Mouse (Mus musculus) forebrain, postnatal 0 days (tissue): Measurements from ENCODE around the gene Myo1f. TPM values are rescaled to one million over a fixed set of nuclear protein-coding genes. Genes with fewer than 3 reads are reported as not detected.
A peak's percentile ranks its signal among the peaks of the same experiment; 100 is the strongest.
"Not testable (repeated sequence)": the region's sequence is repeated elsewhere in the genome, so short reads cannot be mapped to it uniquely, and the experiment has no call there.

ENCODE experiments used
- ATAC-seq: fragments of 200-750 bp; cut with Nextera tagmentation; 2 replicates; pipeline ENCODE4 v1.8.0; 2017; ENCODE audit warnings: mild to moderate bottlenecking, moderate library complexity
- DNase-seq: peaks from one replicate; pipeline ENCODE4 v3.0.0-alpha.2; 2015
- H3K27ac ChIP-seq: fragments of 300-500 bp; sonication (generic); 2 replicates; pipeline ENCODE4 v1.5.1; 2014; ENCODE audit warnings: low read depth, mild to moderate bottlenecking, antibody characterized with exemption, low read length, moderate library complexity, mixed read lengths
- H3K27me3 ChIP-seq: fragments of 300-500 bp; sonication (generic); 2 replicates; pipeline ENCODE4 v1.6.1; 2014; ENCODE audit warnings: mild to moderate bottlenecking, low read length, mixed read lengths; ENCODE audit not compliant: insufficient read depth
- H3K36me3 ChIP-seq: fragments of 300-500 bp; sonication (generic); 2 replicates; pipeline ENCODE4 v1.6.1; 2014; ENCODE audit warnings: mild to moderate bottlenecking, moderate library complexity; ENCODE audit not compliant: insufficient read depth
- H3K4me1 ChIP-seq: fragments of 300-500 bp; sonication (generic); 2 replicates; pipeline ENCODE4 v1.6.1; 2014; ENCODE audit warnings: antibody characterized with exemption; ENCODE audit not compliant: insufficient read depth
- H3K4me2 ChIP-seq: fragments of 300-500 bp; sonication (generic); 2 replicates; pipeline ENCODE4 v1.6.1; 2014; ENCODE audit warnings: low read depth, mild to moderate bottlenecking, moderate library complexity
- H3K4me3 ChIP-seq: fragments of 300-500 bp; sonication (generic); 2 replicates; pipeline ENCODE4 v1.5.1; 2014; ENCODE audit warnings: low read depth, low read length, mixed read lengths
- H3K9ac ChIP-seq: fragments of 300-500 bp; sonication (generic); 2 replicates; pipeline ENCODE4 v1.6.1; 2014; ENCODE audit warnings: mild to moderate bottlenecking
- H3K9me3 ChIP-seq: fragments of 300-500 bp; sonication (generic); 2 replicates; pipeline ENCODE4 v1.6.1; 2016; ENCODE audit warnings: low read length
- CTCF ChIP-seq: sonication (generic); IDR thresholded peaks from 2 replicates; pipeline ENCODE4 v1.5.1; 2016; ENCODE audit warnings: antibody characterized with exemption, control low read depth, low read depth
- WGBS: fragments of 180-500 bp; shearing (Covaris S2); extraction: QIAGEN DNeasy Blood & Tissue Kit; methylation state at CpG from one replicate; pipeline ENCODE4 v1.1.7; 2014; 5-methylcytosine and 5-hydroxymethylcytosine counted together
- polyA plus RNA-seq: library from polyadenylated mRNA; unstranded; fragments of >200 nt; fragmentation: Nextera tagmentation; extraction: Ambion mirVana; gene quantifications from 2 replicates; pipeline ENCODE4 v1.2.1, GENCODE M21; 2015
- total RNA-seq: library from RNA; depleted of rRNA; stranded (reverse); fragments of >200 nt; gene quantifications from 2 replicates; pipeline ENCODE4 v1.2.3, GENCODE M21; 2014

The Myo1f gene
- total and polyA plus RNA-seq, 2 experiments from 2014 or later = 1.5 to 2.0 TPM

DNA sequence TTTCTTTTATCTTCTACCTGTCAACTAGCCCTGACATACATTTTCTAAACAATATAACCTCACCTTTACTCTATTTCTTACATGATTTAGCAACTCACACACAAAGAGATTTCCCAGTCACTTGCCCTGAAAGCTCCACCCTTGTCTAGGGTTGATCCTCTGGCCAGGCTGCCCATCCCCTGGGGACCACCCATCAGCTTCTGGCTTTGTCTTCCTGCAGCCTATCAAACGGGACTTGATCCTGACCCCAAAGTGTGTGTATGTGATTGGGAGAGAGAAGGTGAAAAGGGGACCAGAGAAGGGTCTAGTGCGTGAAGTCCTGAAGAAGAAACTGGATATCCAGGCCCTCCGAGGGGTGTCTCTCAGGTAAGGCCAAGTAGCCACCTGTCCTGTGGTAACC lies 45.3 kb downstream of the Myo1f start:
- 80% methylated on average over 3 of the region's 3 CpGs for WGBS
- H3K9me3 ChIP-seq = no peaks in the 10 kb centered on the region
- no peaks in the 10 kb centered on the region for H3K4me1 ChIP-seq
- H3K9ac ChIP-seq = no peak overlapping the region
- H3K27ac ChIP-seq = no peak overlapping the region
- TF ChIP-seq CTCF = no peak
- no peak overlapping the region for H3K4me2 ChIP-seq
- no peak for ATAC-seq
- H3K27me3 ChIP-seq = no peaks in the 10 kb centered on the region
- H3K4me3 ChIP-seq = no peak overlapping the region
- no peaks in the 10 kb centered on the region for H3K36me3 ChIP-seq
- DNase-seq = no peak

DNA sequence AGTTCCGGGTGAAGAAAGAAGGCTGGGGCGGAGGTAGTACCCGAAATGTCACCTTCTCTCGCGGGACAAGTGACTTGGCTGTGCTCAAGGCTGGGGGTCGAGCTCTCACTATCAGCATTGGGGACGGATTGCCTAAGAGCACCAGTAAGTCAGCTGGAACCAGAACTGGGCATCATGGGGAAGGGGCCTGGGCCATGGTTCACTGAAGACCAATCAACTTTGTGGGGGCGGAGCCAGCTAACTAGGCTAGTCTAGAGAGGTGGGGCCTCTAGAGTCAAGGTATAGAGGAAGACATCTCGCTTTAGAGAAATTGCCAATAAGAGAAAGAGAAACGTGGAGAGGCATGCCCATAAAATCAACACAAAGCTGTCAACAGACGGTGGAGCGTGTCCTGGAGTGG lies 46.4 kb downstream of the Myo1f start:
- Histone ChIP-seq H3K36me3 (no peaks in the 10 kb centered on the region), H3K4me3 (no peak overlapping the region), H3K4me1 (no peaks in the 10 kb centered on the region), H3K27me3 (no peaks in the 10 kb centered on the region), H3K9ac (no peak overlapping the region), H3K9me3 (no peaks in the 10 kb centered on the region), H3K4me2 (no peak overlapping the region), H3K27ac (no peak overlapping the region)
- WGBS = 84% methylated on average over 12 of the region's 12 CpGs
- ATAC-seq (no peak), DNase-seq (no peak)
- TF ChIP-seq CTCF = no peak

DNA sequence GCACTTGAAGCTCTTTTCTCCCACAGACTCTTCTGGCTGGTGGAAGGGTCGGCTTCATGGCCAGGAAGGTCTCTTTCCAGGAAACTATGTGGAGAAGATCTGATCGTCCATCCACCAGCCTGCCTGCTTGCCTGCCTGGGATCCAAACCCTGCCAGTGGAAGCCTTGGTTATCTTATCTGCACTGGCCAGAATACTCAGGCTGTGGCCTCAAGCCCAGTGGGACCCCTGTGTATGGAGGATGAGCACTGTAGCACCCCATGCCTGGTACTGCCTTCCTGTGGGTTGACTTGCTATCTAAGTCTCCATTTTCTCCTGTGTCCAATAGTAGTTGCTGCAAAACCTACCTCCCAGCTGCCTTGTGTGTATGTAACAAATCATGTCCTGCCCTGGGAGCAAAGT lies 51.8 kb downstream of the Myo1f start:
- H3K9ac ChIP-seq = no peak overlapping the region
- H3K27me3 ChIP-seq = no peaks in the 10 kb centered on the region
- H3K9me3 ChIP-seq = no peaks in the 10 kb centered on the region
- H3K4me3 ChIP-seq = no peak overlapping the region
- whole genome bisulfite sequencing = 86% methylated on average over 2 of the region's 2 CpGs
- TF ChIP-seq CTCF = no peak
- H3K4me1 ChIP-seq = no peaks in the 10 kb centered on the region
- H3K4me2 ChIP-seq = no peak overlapping the region
- DNase-seq (no peak), ATAC-seq (no peak)
- H3K27ac ChIP-seq = no peak overlapping the region
- H3K36me3 ChIP-seq = no peaks in the 10 kb centered on the region

DNA sequence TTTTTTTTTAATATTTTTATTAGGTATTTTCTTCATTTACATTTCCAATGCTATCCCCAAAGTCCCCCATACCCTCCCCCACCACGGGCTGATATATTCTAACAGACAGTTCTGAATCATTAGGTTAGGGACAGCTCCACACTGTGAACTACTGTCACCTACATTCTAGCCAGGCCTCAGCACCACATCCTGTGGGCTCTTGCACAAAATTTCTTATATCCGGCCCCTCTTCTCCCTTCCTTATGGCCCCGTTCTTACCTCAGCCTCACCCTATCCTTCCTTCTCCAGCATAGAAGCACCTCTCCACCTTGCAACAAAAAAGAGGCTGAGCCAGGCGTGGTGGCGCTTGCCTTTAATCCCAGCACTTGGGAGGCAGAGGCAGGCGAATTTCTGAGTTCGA lies 55.0 kb downstream of the Myo1f start:
- Histone ChIP-seq H3K27ac (no peak overlapping the region), H3K4me1 (no peaks in the 10 kb centered on the region), H3K4me3 (no peak overlapping the region), H3K4me2 (no peak overlapping the region), H3K36me3 (no peaks in the 10 kb centered on the region), H3K9me3 (no peaks in the 10 kb centered on the region), H3K27me3 (no peaks in the 10 kb centered on the region), H3K9ac (no peak overlapping the region)
- ATAC-seq = no peak
- TF ChIP-seq CTCF = no peak
- WGBS = 91% methylated on average over 7 of the region's 7 CpGs
- no peak for DNase-seq

DNA sequence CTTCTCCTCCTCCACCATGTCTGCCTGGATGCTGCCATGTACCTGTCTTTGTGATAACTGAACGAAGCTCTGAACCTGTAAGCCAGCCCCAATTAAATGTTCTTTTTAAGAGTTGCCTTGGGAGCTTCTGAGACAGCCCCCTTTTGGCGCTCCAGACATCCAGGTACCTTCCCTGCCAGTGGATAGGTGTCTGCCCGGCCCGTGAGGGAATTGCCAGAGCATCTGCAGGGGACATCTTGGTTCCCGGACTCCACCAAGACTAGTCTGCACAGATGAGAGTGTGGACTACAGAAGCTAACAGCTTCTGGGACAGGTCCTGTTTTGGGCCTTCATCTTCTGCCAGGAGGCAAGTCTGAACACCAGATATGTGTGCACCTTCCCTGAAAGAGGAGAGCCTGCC lies 58.2 kb downstream of the Myo1f start:
- DNase-seq, H3K36me3 ChIP-seq, H3K4me1 ChIP-seq, H3K9me3 ChIP-seq, H3K27ac ChIP-seq, ATAC-seq, H3K27me3 ChIP-seq, H3K9ac ChIP-seq, H3K4me3 ChIP-seq, H3K4me2 ChIP-seq: not testable (repeated sequence)
- WGBS = 88% methylated on average over 5 of the region's 5 CpGs

DNA sequence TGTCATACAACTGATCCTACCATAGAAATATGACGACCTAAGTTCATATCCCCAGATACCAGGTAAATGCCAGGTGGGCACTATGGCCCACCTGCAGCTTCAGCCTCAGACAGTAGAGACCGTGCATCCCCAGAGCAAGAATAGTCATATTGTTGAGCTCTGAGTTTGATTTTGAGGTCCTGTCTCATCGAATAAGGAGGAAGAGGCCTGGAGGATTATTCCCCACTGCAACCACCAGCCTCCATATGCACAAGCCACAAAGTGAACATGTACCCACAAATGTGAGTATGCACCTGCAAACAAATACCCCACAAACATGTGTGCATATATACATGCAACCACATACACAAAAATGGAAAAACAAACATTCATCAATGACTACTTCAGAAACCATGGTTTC lies 71.8 kb downstream of the Myo1f start:
- H3K9ac ChIP-seq = no peak overlapping the region
- TF ChIP-seq CTCF = no peak

DNA sequence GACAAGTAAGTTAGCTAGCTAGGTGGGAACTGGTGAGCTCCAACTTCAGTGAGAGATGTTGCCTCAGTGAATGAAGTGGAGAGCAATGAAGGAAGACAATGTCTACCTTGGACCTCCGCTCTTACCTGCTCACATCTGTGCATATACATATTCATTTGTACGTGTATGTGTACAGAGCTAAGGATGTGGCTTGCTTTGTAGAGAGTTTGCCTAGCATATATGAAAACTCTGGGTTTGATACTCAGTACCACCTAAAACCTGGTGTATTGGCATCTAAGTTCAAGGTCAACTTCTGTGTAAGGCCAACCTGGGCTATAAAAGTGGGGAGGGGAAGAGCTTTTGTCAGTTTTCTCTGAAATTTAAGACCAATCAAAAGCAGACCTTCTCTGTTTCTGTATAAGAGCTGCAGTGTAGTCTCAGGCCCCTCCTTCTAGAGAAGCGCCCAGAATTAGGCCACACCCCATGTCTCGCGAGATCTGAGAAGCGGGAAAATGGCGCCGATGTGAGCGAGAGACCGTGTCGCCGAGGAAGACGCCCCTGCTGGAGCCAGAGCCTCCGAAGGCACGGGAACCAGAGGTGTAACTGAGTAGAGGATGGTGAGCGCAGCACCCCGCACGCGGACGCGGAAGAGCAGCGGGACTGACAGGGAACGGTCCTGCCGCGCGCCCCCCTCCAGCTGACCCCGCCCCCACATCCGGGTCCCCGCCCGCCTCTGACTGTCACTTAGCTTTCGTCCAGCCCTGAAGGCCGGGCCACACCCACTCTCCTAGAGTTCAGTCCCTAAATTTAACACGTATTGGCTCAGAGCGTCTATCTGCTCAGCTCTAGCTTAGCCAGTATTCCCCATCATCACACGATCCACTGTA lies 73.3 kb downstream of the Myo1f start, which contains the start of gene Zfp414:
Gene Zfp414, plus strand, starts transcription at position 470 of the 866 bp plus-strand sequence.
- peak; percentile 98 for ATAC-seq
- H3K4me1 ChIP-seq = peaks cover 14% of the 10 kb centered on the region
- no peaks in the 10 kb centered on the region for H3K27me3 ChIP-seq
- peak within 1 kb of the TSS; percentile 97 for H3K27ac ChIP-seq
- peak; percentile 96 for DNase-seq
- TF ChIP-seq CTCF = no peak; the same call in 1 of the 2 replicates
- H3K9me3 ChIP-seq = no peaks in the 10 kb centered on the region
- peak within 1 kb of the TSS; percentile 59 for H3K4me3 ChIP-seq
- H3K9ac ChIP-seq = peak within 1 kb of the TSS; percentile 78
- H3K4me2 ChIP-seq = peak within 1 kb of the TSS; percentile 71
- H3K36me3 ChIP-seq = peaks cover 4% of the 10 kb centered on the region
- 3% methylated on average over 31 of the region's 35 CpGs for WGBS

More for the DNA sequence above, 71.8 kb downstream of the Myo1f start:
- no peak overlapping the region for H3K4me2 ChIP-seq
- H3K9me3 ChIP-seq = no peaks in the 10 kb centered on the region
- no peak overlapping the region for H3K4me3 ChIP-seq
- H3K4me1 ChIP-seq = peaks cover 14% of the 10 kb centered on the region
- WGBS = 92% methylated on average over 3 of the region's 3 CpGs
- ATAC-seq (no peak), DNase-seq (no peak)
- H3K36me3 ChIP-seq = peaks cover 4% of the 10 kb centered on the region; the same call in 1 of the 2 replicates
- no peak overlapping the region for H3K27ac ChIP-seq
- H3K27me3 ChIP-seq = no peaks in the 10 kb centered on the region
